Mouse (Mus musculus): ENCODE measurements around the gene Stap2.

The Stap2 gene

GRCm38 (mm10) chr17:55959946-55960740 lies 45.2 kb downstream of the Stap2 start:
- no peak for DNase-seq (ENCODE audit: low read depth, low spot score)

- DNase-seq (ENCODE audit: low read depth, low spot score) = peak; percentile 93
Observed at GRCm38 (mm10) chr17:55958918-55959728, 46.3 kb downstream of the Stap2 start, which contains the start of gene Yju2. Gene Yju2 (plus strand): TSS chr17:55959099.

GRCm38 (mm10) chr17:55958584-55958886 lies 46.8 kb downstream of the Stap2 start:
- no peak for DNase-seq (ENCODE audit: low read depth, low spot score)

GRCm38 (mm10) chr17:55957726-55958583 lies 47.4 kb downstream of the Stap2 start:
- DNase-seq (ENCODE audit: low read depth, low spot score) = no peak

- DNase-seq (ENCODE audit: low read depth, low spot score) = no peak
Observed at GRCm38 (mm10) chr17:55957168-55957567, 48.2 kb downstream of the Stap2 start.

- no peak for DNase-seq (ENCODE audit: low read depth, low spot score)
Observed at GRCm38 (mm10) chr17:55956591-55956990, 48.8 kb downstream of the Stap2 start.

- no peak for DNase-seq (ENCODE audit: low read depth, low spot score)
Observed at GRCm38 (mm10) chr17:55956129-55956528, 49.3 kb downstream of the Stap2 start.

GRCm38 (mm10) chr17:55954229-55954628 lies 51.2 kb downstream of the Stap2 start:
- no peak for DNase-seq (ENCODE audit: low read depth, low spot score)

- DNase-seq (ENCODE audit: low read depth, low spot score) = no peak
Observed at GRCm38 (mm10) chr17:55953751-55954150, 51.6 kb downstream of the Stap2 start.

GRCm38 (mm10) chr17:55952447-55953027 lies 52.8 kb downstream of the Stap2 start, which contains the start of gene Ebi3:
Gene Ebi3 (plus strand): TSS chr17:55952640.
- DNase-seq (ENCODE audit: low read depth, low spot score) = no peak

GRCm38 (mm10) chr17:55952041-55952440 lies 53.3 kb downstream of the Stap2 start:
- DNase-seq (ENCODE audit: low read depth, low spot score) = no peak

GRCm38 (mm10) chr17:55950601-55951000 lies 54.8 kb downstream of the Stap2 start:
- no peak for DNase-seq (ENCODE audit: low read depth, low spot score)

GRCm38 (mm10) chr17:55949400-55949799 lies 56.0 kb downstream of the Stap2 start, which contains the start of gene Zfp119b:
Gene Zfp119b (minus strand): TSS chr17:55949500.
- no peak for DNase-seq (ENCODE audit: low read depth, low spot score)

GRCm38 (mm10) chr17:55948647-55949046 lies 56.7 kb downstream of the Stap2 start:
- no peak for DNase-seq (ENCODE audit: low read depth, low spot score)

All from retina, postnatal 7 days (tissue).